Mouse (Mus musculus) stomach, embryonic 16.5 days (tissue): ENCODE data around the gene Lpin2. TPM values are rescaled to one million over a fixed set of nuclear protein-coding genes. Genes with fewer than 3 reads are reported as not detected.

Source experiments
- ATAC-seq: fragments of 200-750 bp; cut with Nextera tagmentation; 2 replicates; pipeline ENCODE4 v1.8.0; 2017; ENCODE audit warnings: moderate number of reproducible peaks, moderate TSS enrichment; ENCODE audit not compliant: insufficient read depth, low FRiP score
- H3K27ac ChIP-seq: fragments of 300-500 bp; sonication (generic); 2 replicates; pipeline ENCODE4 v1.5.1; 2014; ENCODE audit warnings: low read length
- H3K27me3 ChIP-seq: fragments of 300-500 bp; sonication (generic); 2 replicates; pipeline ENCODE4 v1.6.1; 2014; ENCODE audit warnings: low read length, control low read depth, mixed read lengths; ENCODE audit not compliant: control insufficient read depth, insufficient read depth
- H3K36me3 ChIP-seq: fragments of 300-500 bp; sonication (generic); 2 replicates; pipeline ENCODE4 v1.6.1; 2014; ENCODE audit warnings: low read length; ENCODE audit not compliant: control insufficient read depth, insufficient read depth
- H3K4me1 ChIP-seq: fragments of 300-500 bp; sonication (generic); 2 replicates; pipeline ENCODE4 v1.6.1; 2014; ENCODE audit warnings: low read length, control low read depth, mixed read lengths; ENCODE audit not compliant: control insufficient read depth, insufficient read depth
- H3K4me2 ChIP-seq: fragments of 300-500 bp; sonication (generic); 2 replicates; pipeline ENCODE4 v1.6.1; 2014; ENCODE audit warnings: low read depth, low read length, mixed read lengths
- H3K4me3 ChIP-seq: fragments of 300-500 bp; sonication (generic); replicated peaks from 2 replicates; pipeline ENCODE4 v1.5.1; 2014; ENCODE audit warnings: mild to moderate bottlenecking, low read length
- H3K9ac ChIP-seq: fragments of 300-500 bp; sonication (generic); 2 replicates; pipeline ENCODE4 v1.6.1; 2014; ENCODE audit warnings: low read length
- H3K9me3 ChIP-seq: fragments of 300-500 bp; sonication (generic); replicated peaks from 2 replicates; pipeline ENCODE4 v1.6.1; 2016; ENCODE audit warnings: low read length, control low read depth; ENCODE audit not compliant: control insufficient read depth
- WGBS: fragments of 180-500 bp; shearing (Covaris S2); extraction: QIAGEN DNeasy Blood & Tissue Kit; methylation state at CpG from one replicate; pipeline ENCODE4 v1.1.7; 2014; 5-methylcytosine and 5-hydroxymethylcytosine counted together
- polyA plus RNA-seq: library from polyadenylated mRNA; unstranded; fragments of >200 nt; fragmentation: Nextera tagmentation; extraction: Ambion mirVana; gene quantifications from 2 replicates; pipeline ENCODE4 v1.2.1, GENCODE M21; 2015

The Lpin2 gene
- polyA plus RNA-seq, 1 experiment from 2014 or later, result 27.6 TPM

DNA sequence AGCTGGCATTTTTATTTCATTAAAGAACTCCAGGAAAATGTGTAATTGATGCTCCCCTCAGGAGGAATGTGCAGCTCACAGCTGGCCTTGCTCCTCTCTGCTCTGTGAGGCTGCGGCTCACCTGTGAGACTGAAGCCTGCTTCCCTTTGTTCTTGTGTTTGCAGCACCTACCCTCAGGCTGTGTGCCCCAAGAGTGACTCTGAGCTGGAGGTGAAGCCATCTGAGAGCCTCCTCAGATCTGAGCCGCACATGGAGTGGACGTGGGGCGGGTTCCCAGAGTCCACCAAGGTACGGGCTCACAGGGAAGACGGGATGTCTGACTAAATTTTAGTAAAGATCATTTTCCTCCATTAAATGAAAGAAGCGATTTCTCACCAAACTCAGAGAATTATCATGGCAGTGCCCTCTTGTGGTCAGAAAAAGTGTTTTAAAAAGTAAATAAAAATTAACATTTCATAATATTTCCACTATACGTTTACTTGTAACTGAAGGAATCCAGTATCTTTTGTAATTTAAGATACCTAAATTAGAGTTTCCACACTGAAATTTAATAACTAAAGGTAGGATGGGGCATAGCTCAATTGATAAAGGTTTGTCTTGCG lies 47.8 kb downstream of the Lpin2 start:
- Histone ChIP-seq H3K36me3 (peaks cover 9% of the 10 kb centered on the region; the same call in 1 of the 2 replicates), H3K27ac (no peak overlapping the region), H3K9me3 (no peaks in the 10 kb centered on the region), H3K4me1 (no peaks in the 10 kb centered on the region), H3K4me2 (no peak overlapping the region), H3K9ac (no peak overlapping the region), H3K27me3 (no peaks in the 10 kb centered on the region), H3K4me3 (no peak overlapping the region)
- no peak for ATAC-seq
- 60% methylated on average over 9 of the region's 9 CpGs for WGBS

DNA sequence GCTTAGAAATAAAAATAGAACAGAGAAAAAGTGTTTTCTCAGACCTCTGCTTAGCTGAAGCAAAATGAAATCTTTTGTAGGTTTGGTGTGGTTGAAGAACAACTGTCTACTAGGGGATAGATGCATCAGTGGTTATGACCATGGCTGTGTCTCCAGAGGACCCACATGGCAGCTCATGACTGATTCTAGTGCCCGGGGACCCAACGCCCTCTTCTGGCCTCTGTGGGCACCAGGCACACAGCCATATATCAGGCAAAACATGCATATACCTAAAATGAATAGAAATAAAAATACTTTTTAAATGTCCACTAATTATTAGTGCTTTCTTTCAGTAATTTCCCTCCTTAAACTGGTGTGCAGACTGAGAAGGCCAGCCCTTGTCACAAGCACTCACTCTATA lies 49.6 kb downstream of the Lpin2 start:
- Histone ChIP-seq H3K27me3 (no peaks in the 10 kb centered on the region), H3K4me1 (no peaks in the 10 kb centered on the region), H3K4me2 (no peak overlapping the region), H3K27ac (no peak overlapping the region), H3K9ac (no peak overlapping the region), H3K36me3 (peaks cover 9% of the 10 kb centered on the region; the same call in 1 of the 2 replicates), H3K4me3 (no peak overlapping the region), H3K9me3 (no peaks in the 10 kb centered on the region)
- 84% methylated on average over 2 of the region's 2 CpGs for WGBS
- no peak for ATAC-seq

DNA sequence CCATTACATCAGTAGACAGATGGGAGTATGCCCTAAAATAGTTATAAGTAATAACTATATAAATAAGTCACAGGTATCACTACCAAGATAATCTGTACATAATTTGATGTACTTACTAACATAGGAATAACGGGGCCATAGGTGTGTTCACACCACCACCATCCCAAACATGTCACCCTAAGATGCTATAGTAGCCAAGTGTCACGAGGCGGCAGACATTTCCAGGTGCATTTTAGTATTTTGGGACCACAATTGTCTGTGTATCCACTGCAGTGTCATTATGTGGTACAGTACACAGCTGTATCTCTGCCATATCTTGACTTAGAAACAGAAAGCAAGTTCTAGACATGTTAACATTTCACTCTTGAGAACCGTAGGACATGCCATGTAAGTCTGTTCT lies 50.9 kb downstream of the Lpin2 start:
- WGBS, result 92% methylated on average over 4 of the region's 4 CpGs
- Histone ChIP-seq H3K36me3 (peaks cover 9% of the 10 kb centered on the region; the same call in 1 of the 2 replicates), H3K27me3 (no peaks in the 10 kb centered on the region), H3K4me2 (no peak overlapping the region), H3K4me1 (no peaks in the 10 kb centered on the region), H3K4me3 (no peak overlapping the region), H3K27ac (no peak overlapping the region), H3K9ac (no peak overlapping the region), H3K9me3 (no peaks in the 10 kb centered on the region)
- no peak for ATAC-seq

GRCm38 (mm10) chr17:71234041-71234594 lies 51.8 kb downstream of the Lpin2 start:
- ATAC-seq, result no peak
- Histone ChIP-seq H3K27me3 (no peaks in the 10 kb centered on the region), H3K4me1 (no peaks in the 10 kb centered on the region), H3K27ac (no peak overlapping the region), H3K4me2 (no peak overlapping the region), H3K9ac (no peak overlapping the region), H3K4me3 (no peak overlapping the region), H3K36me3 (peaks cover 9% of the 10 kb centered on the region; the same call in 1 of the 2 replicates), H3K9me3 (no peaks in the 10 kb centered on the region)
- 86% methylated on average over 12 of the region's 12 CpGs for WGBS

GRCm38 (mm10) chr17:71235229-71235958 lies 53.0 kb downstream of the Lpin2 start:
- Histone ChIP-seq H3K27ac (no peak overlapping the region), H3K27me3 (no peaks in the 10 kb centered on the region), H3K36me3 (peaks cover 9% of the 10 kb centered on the region; the same call in 1 of the 2 replicates), H3K4me1 (no peaks in the 10 kb centered on the region), H3K9me3 (no peaks in the 10 kb centered on the region), H3K9ac (no peak overlapping the region), H3K4me2 (no peak overlapping the region), H3K4me3 (no peak overlapping the region)
- peak; percentile 73 for ATAC-seq
- WGBS, result 76% methylated on average over 12 of the region's 12 CpGs

- 93% methylated on average over 7 of the region's 7 CpGs for WGBS
- H3K4me3 ChIP-seq, result no peak overlapping the region
- ATAC-seq, result no peak
- no peak overlapping the region for H3K4me2 ChIP-seq
- H3K4me1 ChIP-seq, result no peaks in the 10 kb centered on the region
- H3K36me3 ChIP-seq, result peaks cover 9% of the 10 kb centered on the region; the same call in 1 of the 2 replicates
- H3K27me3 ChIP-seq, result no peaks in the 10 kb centered on the region
- no peak overlapping the region for H3K9ac ChIP-seq
- H3K27ac ChIP-seq, result no peak overlapping the region
- H3K9me3 ChIP-seq, result no peaks in the 10 kb centered on the region
Observed at GRCm38 (mm10) chr17:71238494-71238893, 56.1 kb downstream of the Lpin2 start.

GRCm38 (mm10) chr17:71240811-71241210 lies 58.5 kb downstream of the Lpin2 start:
- Histone ChIP-seq H3K36me3 (peaks cover 25% of the 10 kb centered on the region), H3K4me1 (no peaks in the 10 kb centered on the region), H3K27ac (no peak overlapping the region), H3K9ac (no peak overlapping the region), H3K4me3 (no peak overlapping the region), H3K27me3 (no peaks in the 10 kb centered on the region), H3K9me3 (no peaks in the 10 kb centered on the region), H3K4me2 (no peak overlapping the region)
- no peak for ATAC-seq
- WGBS, result 90% methylated on average over 9 of the region's 9 CpGs

GRCm38 (mm10) chr17:71242666-71243065 lies 60.3 kb downstream of the Lpin2 start:
- no peak for ATAC-seq
- Histone ChIP-seq H3K4me1 (no peaks in the 10 kb centered on the region), H3K4me2 (no peak overlapping the region), H3K27me3 (no peaks in the 10 kb centered on the region), H3K9me3 (no peaks in the 10 kb centered on the region), H3K27ac (no peak overlapping the region), H3K36me3 (peaks cover 33% of the 10 kb centered on the region), H3K9ac (no peak overlapping the region), H3K4me3 (no peak overlapping the region)
- WGBS, result 92% methylated on average over 7 of the region's 7 CpGs

- no peak overlapping the region for H3K27ac ChIP-seq
- ATAC-seq, result no peak
- no peaks in the 10 kb centered on the region for H3K4me1 ChIP-seq
- H3K9ac ChIP-seq, result no peak overlapping the region
- H3K4me2 ChIP-seq, result no peak overlapping the region
- no peaks in the 10 kb centered on the region for H3K9me3 ChIP-seq
- H3K27me3 ChIP-seq, result no peaks in the 10 kb centered on the region
- H3K4me3 ChIP-seq, result no peak overlapping the region
- 97% methylated on average over 15 of the region's 15 CpGs for WGBS
- peaks cover 33% of the 10 kb centered on the region for H3K36me3 ChIP-seq
Observed at GRCm38 (mm10) chr17:71245133-71245532, 62.8 kb downstream of the Lpin2 start.
